In genomic region chr19:37686941-37687850, GRCm38 (mm10) we compare ENCODE assay signal across 10 mouse cellular contexts. TPM values are rescaled to one million over a fixed set of nuclear protein-coding genes. Genes with fewer than 3 reads are reported as not detected.
DNase-seq lines count a peak whose midpoint lies in the region; ATAC-seq and TF ChIP-seq lines count a peak whose summit lies in the region.
"Had no signal": no experiment of that assay in that cellular context is flagged by ENCODE, and none has a peak within 500 bp of the region (broad histone marks: within the 10 kb centered on the region; RNA-seq: fewer than 3 reads in every experiment).

No protein-coding gene starts in this region.

- no peaks in the 10 kb centered on the region for H3K9me3 ChIP-seq in heart, embryonic 14.5 days (ENCODE audit: control insufficient read depth, low read length)
- H3K9me3 ChIP-seq in midbrain, embryonic 13.5 days = no peaks in the 10 kb centered on the region

- no peak for TF ChIP-seq POLR2A in brain, embryonic 14.5 days (IDR thresholded peaks at IDR 0.05; ENCODE audit: borderline replicate concordance, extremely low read depth, insufficient read depth, insufficient read length, poor library complexity, severe bottlenecking)

- peak overlapping the region; percentile 27 for H3K4me2 ChIP-seq in heart, embryonic 14.5 days (ENCODE audit: low read length)
- no peak overlapping the region for H3K4me2 ChIP-seq in midbrain, embryonic 13.5 days (replicated peaks)

- H3K9ac ChIP-seq in heart, embryonic 14.5 days (ENCODE audit: low read length) = no peak overlapping the region
- no peak overlapping the region for H3K9ac ChIP-seq in midbrain, embryonic 13.5 days (replicated peaks)

- 6% methylated on average over 62 of the region's 62 CpGs for WGBS in heart, embryonic 14.5 days
- WGBS in midbrain, embryonic 13.5 days = 1% methylated on average over 61 of the region's 62 CpGs

- peak; percentile 10; the same call in 1 of the 2 replicates for TF ChIP-seq CTCF in brain, embryonic 14.5 days (IDR thresholded peaks at IDR 0.05; ENCODE audit: borderline replicate concordance, extremely low read depth, insufficient read depth, insufficient read length)

- ATAC-seq in heart, embryonic 14.5 days (ENCODE audit: insufficient number of reproducible peaks, insufficient read depth, low FRiP score, low read depth) = no peak
- peak; percentile 28; the same call in 1 of the 2 replicates for ATAC-seq in midbrain, embryonic 13.5 days
- no peak for ATAC-seq in activated CD4-positive, CD25-positive, alpha-beta regulatory T cell, adult 4 months

- no peak for DNase-seq in heart, postnatal 25 days (ENCODE audit: low spot score)
- no peak for DNase-seq in brain, embryonic 14.5 days (ENCODE audit: low read depth)
- peak; percentile 39 for DNase-seq in heart, postnatal 4 days
- DNase-seq in gastrocnemius, postnatal 36 days = no peak
- no peak for DNase-seq in layer of hippocampus, adult 9-11 months
- DNase-seq: thymus, postnatal 36 days had no signal

- no peak overlapping the region for H3K27ac ChIP-seq in heart, embryonic 14.5 days (replicated peaks in 1 of 2; ENCODE audit: control insufficient read depth in 1 of 2, insufficient read depth in 1 of 2, low read depth in 2 of 2, low read length in 2 of 2)
- no peak overlapping the region for H3K27ac ChIP-seq in midbrain, embryonic 13.5 days

- peaks cover 4% of the 10 kb centered on the region; the same call in 1 of the 2 replicates for H3K36me3 ChIP-seq in heart, embryonic 14.5 days (ENCODE audit: control insufficient read depth, insufficient read depth, low read length)
- no peaks in the 10 kb centered on the region for H3K36me3 ChIP-seq in midbrain, embryonic 13.5 days

- peaks cover 0 to 7% of the 10 kb centered on the region in 2 experiments; a peak in 1 of 4 replicates for H3K4me1 ChIP-seq in heart, embryonic 14.5 days (ENCODE audit: control insufficient read depth in 2 of 2, insufficient read depth in 2 of 2, low read length in 2 of 2)
- H3K4me1 ChIP-seq in midbrain, embryonic 13.5 days (replicated peaks) = peaks cover 10% of the 10 kb centered on the region

- H3K27me3 ChIP-seq in heart, embryonic 14.5 days (ENCODE audit: control insufficient read depth, insufficient read depth, low read length) = peaks cover 97% of the 10 kb centered on the region
- H3K27me3 ChIP-seq in midbrain, embryonic 13.5 days = peaks cover 98% of the 10 kb centered on the region

- intact Hi-C loops in heart, postnatal 25 days (cut with DNase I) = no loop called here
- intact Hi-C loops in gastrocnemius, postnatal 36 days (cut with DNase I) = no loop called here

- no peak overlapping the region for H3K4me3 ChIP-seq in heart, embryonic 14.5 days (ENCODE audit: control insufficient read depth in 1 of 2, insufficient read depth in 1 of 2, low read depth in 1 of 2, low read length in 2 of 2)
- no peak overlapping the region for H3K4me3 ChIP-seq in midbrain, embryonic 13.5 days (replicated peaks)
- H3K4me3 ChIP-seq: erythroblast, embryonic 14.5 days had no signal

RNA-seq across cellular contexts. Expression of gene Cyp26c1, which starts 1.8 kb away (rescaled TPM):
- not detected in 2 replicates for polyA plus RNA-seq in heart, embryonic 14.5 days (2014; fragmentation: Nextera tagmentation; extraction: Ambion mirVana)
- total RNA-seq in heart, postnatal 25 days (2021) = not detected
- not detected in 2 replicates for polyA plus RNA-seq in brain, embryonic 14.5 days (2012; rRNA removed)
- total RNA-seq in heart, postnatal 4 days (2021) = not detected
- polyA plus RNA-seq in midbrain, embryonic 13.5 days (2015; fragmentation: Nextera tagmentation; extraction: Ambion mirVana) = not detected in 2 replicates
- not detected for polyA plus RNA-seq in activated CD4-positive, CD25-positive, alpha-beta regulatory T cell, adult 4 months (2017; shearing (Covaris generic))
- not detected for total RNA-seq in gastrocnemius, postnatal 36 days (2021)
- polyA plus RNA-seq: erythroblast, embryonic 14.5 days had no signal

RNA-seq across cellular contexts. Expression of gene Cyp26a1, which starts 10.4 kb away (rescaled TPM):
- polyA plus RNA-seq in heart, embryonic 14.5 days (2014; fragmentation: Nextera tagmentation; extraction: Ambion mirVana) = 1.1 and 1.6 TPM in 2 replicates
- under 1 TPM in 1 of 2 experiments, not detected in 1; 0.14 TPM for total RNA-seq in heart, postnatal 25 days (2021)
- polyA plus RNA-seq in brain, embryonic 14.5 days (2012; rRNA removed) = 0.08 and 0.14 TPM in 2 replicates
- total RNA-seq in heart, postnatal 4 days (2021) = under 1 TPM; 0.38 to 0.88 TPM
- polyA plus RNA-seq in midbrain, embryonic 13.5 days (2015; fragmentation: Nextera tagmentation; extraction: Ambion mirVana) = not detected in 2 replicates
- not detected for polyA plus RNA-seq in activated CD4-positive, CD25-positive, alpha-beta regulatory T cell, adult 4 months (2017; shearing (Covaris generic))
- under 1 TPM in 1 of 2 experiments, not detected in 1; 0.13 TPM for total RNA-seq in gastrocnemius, postnatal 36 days (2021)
- polyA plus RNA-seq: erythroblast, embryonic 14.5 days had no signal
